Mouse (Mus musculus) liver, adult 2 months (tissue): ENCODE data around the gene Atoh8.

Experiments
- CTCF ChIP-seq: fragments of 200-500 bp; IDR thresholded peaks from 2 replicates; pipeline ENCODE4 v1.5.1; 2011; ENCODE audit warnings: low read depth, low read length, control low read depth
- POLR2A ChIP-seq: fragments of 200-500 bp; IDR thresholded peaks from 2 replicates; pipeline ENCODE4 v1.6.1; 2011; ENCODE audit warnings: low read length, control low read depth; ENCODE audit not compliant: insufficient read depth; ENCODE audit errors: extremely low read depth

- TF ChIP-seq CTCF (no peak), POLR2A (no peak)
Measured at GRCm38 (mm10) chr6:72222876-72223275, 12.5 kb downstream of the Atoh8 start.
